Mouse (Mus musculus): Measurements from ENCODE around the gene Scn4a.

DNA sequence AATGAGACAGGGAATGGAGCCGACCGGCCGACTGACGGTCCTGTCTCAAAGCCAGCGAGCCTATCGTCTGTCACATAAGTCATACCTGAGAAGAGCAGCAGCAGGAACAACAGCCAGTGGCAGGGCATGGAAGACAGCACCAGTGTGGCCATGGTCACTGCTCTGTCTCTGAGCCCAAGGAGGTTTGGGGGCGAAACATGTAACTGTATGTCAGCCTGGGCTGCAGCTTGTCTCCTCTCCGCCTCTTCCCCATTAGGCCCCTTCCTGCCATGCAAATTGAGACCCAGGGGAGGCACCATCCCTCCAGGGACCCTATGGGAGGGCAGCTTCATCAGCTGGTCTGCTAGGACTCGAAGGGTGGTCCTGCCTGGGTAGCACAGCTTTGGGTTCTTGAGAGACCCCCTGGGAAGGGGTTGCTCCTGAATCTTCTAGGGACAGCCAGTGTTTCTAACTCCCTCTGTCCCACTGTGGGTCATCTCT is 38.7 kb downstream of the Scn4a start, which contains the start of gene Cd79b:
- TF ChIP-seq CTCF (IDR thresholded peaks at IDR 0.05; ENCODE audit: low read depth), result no peak
- TF ChIP-seq EP300 (optimal IDR thresholded peaks at IDR 0.05), result no peak
